Mouse (Mus musculus): ENCODE measurements around the gene Prkn. TPM values are rescaled to one million over a fixed set of nuclear protein-coding genes. Genes with fewer than 3 reads are reported as not detected.

The Prkn gene
- polyA plus RNA-seq, 1 experiment from 2014 or later: 0.64 TPM

DNA sequence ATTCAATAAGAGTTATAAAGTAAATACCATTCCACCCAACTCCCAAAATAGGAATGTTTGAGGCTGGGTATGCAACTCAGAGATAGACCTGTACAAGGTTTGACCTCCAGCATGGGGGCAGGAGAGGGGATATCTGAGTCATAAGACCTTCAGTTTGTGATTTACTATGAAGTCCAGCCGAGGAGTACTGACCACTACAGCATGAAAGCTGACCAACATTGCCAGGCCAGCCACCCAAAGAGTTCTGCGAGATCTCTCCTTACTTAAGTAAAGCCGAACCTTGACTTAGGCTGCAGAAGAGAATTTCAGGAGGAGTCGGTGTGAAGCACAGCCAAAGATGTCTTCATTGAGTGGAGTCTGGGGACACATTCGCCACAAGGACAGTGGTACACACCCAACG lies 1079.4 kb downstream of the Prkn start:
- Histone ChIP-seq H3K9me3 (replicated peaks) (no peaks in the 10 kb centered on the region), H3K27me3 (replicated peaks) (peaks cover 18% of the 10 kb centered on the region), H3K27ac (no peak overlapping the region), H3K4me3 (no peak overlapping the region), H3K36me3 (no peaks in the 10 kb centered on the region), H3K9ac (no peak overlapping the region), H3K4me2 (no peak overlapping the region), H3K4me1 (no peaks in the 10 kb centered on the region)
- no peak for ATAC-seq
- WGBS (ENCODE audit: insufficient replicate concordance): 67% methylated on average over 6 of the region's 6 CpGs

DNA sequence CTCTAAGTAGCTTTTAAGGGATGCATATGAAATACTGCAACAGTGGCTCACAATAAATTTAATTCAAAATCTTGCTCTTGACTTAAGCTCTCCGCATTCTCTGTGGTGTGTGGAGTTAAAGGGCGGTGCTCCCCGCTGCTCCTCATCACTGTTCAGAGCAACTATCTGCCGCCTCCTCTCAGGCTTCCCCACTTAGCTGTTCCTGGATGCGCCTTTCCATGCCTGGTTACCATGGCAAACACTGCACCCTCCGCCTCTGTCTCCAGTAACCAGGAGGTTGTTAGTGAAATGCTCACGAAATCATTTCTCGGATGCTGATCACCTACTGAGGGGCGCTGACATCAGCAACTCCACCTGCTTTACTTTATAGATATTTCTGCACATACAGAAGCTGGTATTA lies 1080.8 kb downstream of the Prkn start:
- Histone ChIP-seq H3K9ac (no peak overlapping the region), H3K4me1 (no peaks in the 10 kb centered on the region), H3K9me3 (replicated peaks) (no peaks in the 10 kb centered on the region), H3K27me3 (replicated peaks) (peaks cover 6% of the 10 kb centered on the region; the same call in 1 of the 2 replicates), H3K4me3 (no peak overlapping the region), H3K27ac (no peak overlapping the region), H3K4me2 (no peak overlapping the region), H3K36me3 (no peaks in the 10 kb centered on the region)
- ATAC-seq: no peak
- WGBS (ENCODE audit: insufficient replicate concordance): 75% methylated on average over 9 of the region's 9 CpGs

- H3K27ac ChIP-seq: no peak overlapping the region
- ATAC-seq: no peak
These were observed 1083.8 kb downstream of the Prkn start for GRCm38 (mm10) chr17:11923989-11924388.

GRCm38 (mm10) chr17:11926865-11927386 lies 1086.7 kb downstream of the Prkn start:
- 47% methylated on average over 11 of the region's 11 CpGs for WGBS (ENCODE audit: insufficient replicate concordance)
- no peak overlapping the region for H3K9ac ChIP-seq
- no peak overlapping the region for H3K4me2 ChIP-seq
- peaks cover 11% of the 10 kb centered on the region; the same call in 1 of the 2 replicates for H3K27me3 ChIP-seq (replicated peaks)
- no peaks in the 10 kb centered on the region for H3K36me3 ChIP-seq
- no peak overlapping the region for H3K4me3 ChIP-seq
- H3K27ac ChIP-seq: no peak overlapping the region
- H3K4me1 ChIP-seq: no peaks in the 10 kb centered on the region
- no peak for ATAC-seq
- no peaks in the 10 kb centered on the region for H3K9me3 ChIP-seq (replicated peaks)

More at GRCm38 (mm10) chr17:11923989-11924388, 1083.8 kb downstream of the Prkn start:
- Histone ChIP-seq H3K9ac (no peak overlapping the region), H3K9me3 (replicated peaks) (no peaks in the 10 kb centered on the region), H3K36me3 (no peaks in the 10 kb centered on the region), H3K4me1 (no peaks in the 10 kb centered on the region), H3K27me3 (replicated peaks) (peaks cover 11% of the 10 kb centered on the region; the same call in 1 of the 2 replicates), H3K4me3 (no peak overlapping the region), H3K4me2 (no peak overlapping the region)
- 80% methylated on average over 9 of the region's 9 CpGs for WGBS (ENCODE audit: insufficient replicate concordance)

DNA sequence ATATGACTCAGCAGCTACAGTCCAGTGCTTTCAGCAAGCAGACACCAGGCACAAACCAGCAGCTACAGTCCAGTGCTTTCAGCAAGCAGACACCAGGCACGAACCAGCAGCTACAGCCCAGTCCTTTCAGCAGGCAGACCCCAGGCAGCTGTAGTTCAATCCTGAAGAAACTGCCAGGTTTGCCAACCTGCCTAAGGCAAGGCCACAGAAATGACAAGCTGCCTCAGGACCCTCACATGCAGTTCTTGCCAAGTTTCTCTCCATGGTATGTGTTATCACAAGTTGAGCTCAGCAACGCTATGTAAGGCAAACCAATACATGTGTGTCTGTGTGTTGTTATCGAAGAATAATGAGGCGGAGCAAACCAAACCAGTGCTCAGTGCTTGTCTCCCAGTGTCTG lies 1091.5 kb downstream of the Prkn start:
- WGBS (ENCODE audit: insufficient replicate concordance): 75% methylated on average over 4 of the region's 4 CpGs
- Histone ChIP-seq H3K4me3 (no peak overlapping the region), H3K36me3 (no peaks in the 10 kb centered on the region), H3K9me3 (replicated peaks) (no peaks in the 10 kb centered on the region), H3K4me1 (no peaks in the 10 kb centered on the region), H3K9ac (no peak overlapping the region), H3K27ac (no peak overlapping the region), H3K4me2 (no peak overlapping the region), H3K27me3 (replicated peaks) (peaks cover 11% of the 10 kb centered on the region; the same call in 1 of the 2 replicates)
- no peak for ATAC-seq

DNA sequence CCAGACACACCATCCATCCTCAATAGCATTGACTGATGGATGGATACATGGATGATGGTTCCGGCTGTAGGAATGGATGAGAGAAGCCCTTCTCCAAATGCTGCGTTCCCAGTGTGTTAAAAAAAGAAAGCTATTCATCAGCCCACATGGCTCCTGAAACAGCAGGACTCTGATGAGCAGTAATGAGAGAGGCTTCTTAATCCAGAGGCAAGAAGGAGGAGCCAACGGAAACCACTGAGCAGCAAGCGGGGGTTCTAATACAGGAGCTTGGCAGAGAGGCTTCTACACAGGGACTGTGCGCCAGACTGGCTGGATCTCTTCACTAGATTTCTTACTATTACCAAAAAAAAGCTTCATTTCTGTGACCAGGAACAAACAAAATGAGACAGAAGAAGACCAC lies 1093.6 kb downstream of the Prkn start:
- Histone ChIP-seq H3K27me3 (replicated peaks) (0 out of 2 replicates have a peak, but pooled peaks cover 2% of the 10 kb centered on the region), H3K27ac (no peak overlapping the region), H3K4me3 (no peak overlapping the region), H3K4me1 (no peaks in the 10 kb centered on the region), H3K4me2 (no peak overlapping the region), H3K9me3 (replicated peaks) (no peaks in the 10 kb centered on the region), H3K36me3 (no peaks in the 10 kb centered on the region), H3K9ac (no peak overlapping the region)
- no peak for ATAC-seq
- WGBS (ENCODE audit: insufficient replicate concordance): 70% methylated on average over 5 of the region's 5 CpGs

DNA sequence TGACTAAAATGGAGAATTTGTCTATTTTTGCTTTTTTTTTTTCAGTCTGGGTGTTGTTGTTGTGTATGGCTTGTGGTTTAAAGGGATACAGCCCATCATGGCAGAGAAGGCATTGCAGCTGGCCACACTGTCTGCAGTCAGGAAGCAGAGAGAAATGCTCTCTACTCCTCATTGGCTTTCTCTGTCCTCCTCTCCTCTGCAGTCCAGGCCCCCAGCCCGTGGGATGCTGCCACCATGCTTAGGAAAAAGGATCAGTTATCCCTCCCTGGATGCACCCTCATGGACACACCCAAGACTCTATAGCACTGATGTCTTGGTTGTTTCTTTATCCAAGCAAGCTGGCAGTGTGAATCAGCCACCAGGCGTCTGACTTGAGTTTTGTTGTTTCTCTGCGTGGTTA lies 1107.3 kb downstream of the Prkn start:
- Histone ChIP-seq H3K27me3 (replicated peaks) (0 out of 2 replicates have a peak, but pooled peaks cover 6% of the 10 kb centered on the region), H3K27ac (no peak overlapping the region), H3K9ac (no peak overlapping the region), H3K4me3 (no peak overlapping the region), H3K4me2 (no peak overlapping the region), H3K9me3 (replicated peaks) (no peaks in the 10 kb centered on the region), H3K36me3 (no peaks in the 10 kb centered on the region), H3K4me1 (no peaks in the 10 kb centered on the region)
- ATAC-seq: no peak
- 62% methylated on average over 3 of the region's 3 CpGs for WGBS (ENCODE audit: insufficient replicate concordance)

DNA sequence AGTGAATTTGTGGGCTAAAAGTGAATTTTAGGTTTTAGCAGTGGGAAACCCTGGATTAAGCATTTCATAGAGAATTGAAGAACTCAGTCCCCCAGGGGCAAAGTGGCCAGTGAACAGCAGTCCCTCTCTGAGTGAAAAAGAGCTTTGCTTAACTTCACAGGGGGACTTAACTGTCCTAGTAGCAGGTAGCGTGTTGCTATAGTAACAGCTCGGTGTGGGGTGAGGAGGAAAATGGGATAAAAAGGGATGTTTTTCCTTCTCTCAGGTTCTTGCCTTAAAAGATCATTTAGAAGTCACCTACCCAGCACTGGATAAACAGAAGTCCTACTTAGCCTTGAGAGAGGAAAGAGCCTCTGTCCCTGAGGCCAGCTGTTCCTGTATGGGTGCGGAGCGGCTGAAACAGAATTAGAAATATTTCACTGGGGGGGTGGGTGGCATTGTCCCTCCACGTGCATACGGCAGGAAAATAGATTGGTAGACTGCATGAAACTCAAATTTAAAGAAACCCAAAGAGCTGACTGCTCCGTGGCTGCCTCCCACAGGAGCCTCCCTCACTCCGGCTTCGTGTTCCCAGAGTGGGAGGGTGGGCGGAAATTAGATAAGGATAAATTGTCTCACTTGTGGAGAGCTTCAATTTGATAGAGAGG lies 1109.5 kb downstream of the Prkn start:
- no peak overlapping the region for H3K9ac ChIP-seq
- H3K4me1 ChIP-seq: no peaks in the 10 kb centered on the region
- no peak overlapping the region for H3K4me3 ChIP-seq
- H3K4me2 ChIP-seq: no peak overlapping the region
- no peak overlapping the region for H3K27ac ChIP-seq
- H3K27me3 ChIP-seq (replicated peaks): peaks cover 6% of the 10 kb centered on the region; the same call in 1 of the 2 replicates
- 54% methylated on average over 10 of the region's 10 CpGs for WGBS (ENCODE audit: insufficient replicate concordance)
- no peaks in the 10 kb centered on the region for H3K36me3 ChIP-seq
- no peak for ATAC-seq
- no peaks in the 10 kb centered on the region for H3K9me3 ChIP-seq (replicated peaks)

- Histone ChIP-seq H3K4me3 (no peak overlapping the region), H3K36me3 (no peaks in the 10 kb centered on the region), H3K27ac (no peak overlapping the region), H3K9me3 (replicated peaks) (no peaks in the 10 kb centered on the region), H3K4me2 (no peak overlapping the region), H3K9ac (no peak overlapping the region), H3K27me3 (replicated peaks) (peaks cover 10% of the 10 kb centered on the region; the same call in 1 of the 2 replicates), H3K4me1 (no peaks in the 10 kb centered on the region)
- no peak for ATAC-seq
- 35% methylated on average over 8 of the region's 8 CpGs for WGBS (ENCODE audit: insufficient replicate concordance)
These were observed 1110.0 kb downstream of the Prkn start for GRCm38 (mm10) chr17:11950198-11950594.

- Histone ChIP-seq H3K27ac (no peak overlapping the region), H3K4me2 (no peak overlapping the region), H3K4me3 (no peak overlapping the region), H3K36me3 (no peaks in the 10 kb centered on the region), H3K4me1 (no peaks in the 10 kb centered on the region), H3K9me3 (replicated peaks) (no peaks in the 10 kb centered on the region), H3K9ac (no peak overlapping the region), H3K27me3 (replicated peaks) (peaks cover 10% of the 10 kb centered on the region; the same call in 1 of the 2 replicates)
- ATAC-seq: no peak
- WGBS (ENCODE audit: insufficient replicate concordance): 67% methylated on average over 6 of the region's 6 CpGs
These were observed 1115.1 kb downstream of the Prkn start for GRCm38 (mm10) chr17:11955317-11955716.

DNA sequence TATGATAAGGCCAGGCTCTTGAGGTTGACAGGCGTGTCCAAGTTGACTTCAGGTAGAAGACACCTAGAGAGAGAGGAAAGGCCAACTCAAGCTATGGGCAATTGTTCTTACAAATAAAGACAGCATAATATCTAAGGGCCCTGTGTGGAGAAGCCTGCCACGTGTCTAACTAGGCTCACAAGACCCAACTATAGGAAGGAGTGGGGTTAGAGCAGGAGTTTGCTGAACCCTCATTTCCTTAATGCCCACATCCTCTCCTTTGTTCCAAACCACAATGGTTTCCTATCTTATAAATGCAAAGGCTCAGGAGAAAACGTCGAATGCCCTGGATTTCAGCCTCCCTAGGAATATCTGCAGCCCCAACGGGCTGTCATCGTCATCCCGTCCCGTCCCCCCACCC lies 1120.3 kb downstream of the Prkn start:
- WGBS (ENCODE audit: insufficient replicate concordance): 44% methylated on average over 8 of the region's 8 CpGs
- Histone ChIP-seq H3K4me3 (no peak overlapping the region), H3K27ac (no peak overlapping the region), H3K4me2 (no peak overlapping the region), H3K9ac (no peak overlapping the region), H3K27me3 (replicated peaks) (peaks cover 6% of the 10 kb centered on the region; the same call in 1 of the 2 replicates), H3K9me3 (replicated peaks) (no peaks in the 10 kb centered on the region), H3K4me1 (no peaks in the 10 kb centered on the region), H3K36me3 (no peaks in the 10 kb centered on the region)
- ATAC-seq: no peak

DNA sequence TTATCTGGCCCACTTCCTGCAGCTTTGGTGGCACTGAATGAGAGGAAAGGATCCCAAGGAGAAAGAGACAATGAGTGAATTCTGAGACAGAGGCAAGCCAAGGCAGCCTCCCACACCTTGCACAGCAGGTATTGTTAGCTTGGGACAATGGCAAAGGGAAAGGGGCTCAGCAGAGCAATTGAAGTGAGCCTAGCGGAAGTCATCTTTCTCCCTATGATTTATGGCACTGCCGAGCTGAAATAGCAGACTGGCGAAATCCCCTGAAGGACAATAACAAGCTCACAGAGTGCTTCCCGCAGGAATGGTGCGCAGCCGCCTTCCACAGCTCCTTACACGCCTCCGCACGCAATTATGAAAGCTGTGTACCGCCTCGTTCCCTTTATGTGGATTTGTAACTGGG lies 1122.6 kb downstream of the Prkn start:
- ATAC-seq: no peak
- Histone ChIP-seq H3K9ac (no peak overlapping the region), H3K4me3 (no peak overlapping the region), H3K4me1 (no peaks in the 10 kb centered on the region), H3K27ac (no peak overlapping the region), H3K9me3 (replicated peaks) (no peaks in the 10 kb centered on the region), H3K4me2 (no peak overlapping the region), H3K36me3 (no peaks in the 10 kb centered on the region), H3K27me3 (replicated peaks) (no peaks in the 10 kb centered on the region)
- 56% methylated on average over 11 of the region's 11 CpGs for WGBS (ENCODE audit: insufficient replicate concordance)

Measured in liver, embryonic 12.5 days (tissue).